Mouse (Mus musculus) ovary, postnatal 14 days (tissue): ENCODE results near the gene Ccdc85b.

ENCODE experiments used
- DNase-seq: peaks from one replicate; pipeline ENCODE4 v3.0.0; 2022; ENCODE audit warnings: low spot score

Gene Ccdc85b

GRCm38 (mm10) chr19:5455568-5455967 is 2.1 kb downstream of the Ccdc85b start:
- DNase-seq: no peak

GRCm38 (mm10) chr19:5455037-5455436 is 2.7 kb downstream of the Ccdc85b start:
- DNase-seq: no peak

GRCm38 (mm10) chr19:5451766-5452165 is 5.9 kb downstream of the Ccdc85b start:
- no peak for DNase-seq

GRCm38 (mm10) chr19:5449673-5450072 is 8.0 kb downstream of the Ccdc85b start:
- DNase-seq: no peak

- DNase-seq: no peak
Observed at GRCm38 (mm10) chr19:5448354-5449150, 9.1 kb downstream of the Ccdc85b start.

GRCm38 (mm10) chr19:5447515-5448353 is 10.0 kb downstream of the Ccdc85b start, which contains the start of gene Fosl1:
TSS of gene Fosl1 (plus strand) at chr19:5447547.
- peak; percentile 63 for DNase-seq

GRCm38 (mm10) chr19:5445747-5446146 is 11.9 kb downstream of the Ccdc85b start:
- DNase-seq: no peak

GRCm38 (mm10) chr19:5444954-5445353 is 12.7 kb downstream of the Ccdc85b start:
- no peak for DNase-seq

GRCm38 (mm10) chr19:5444371-5444908 is 13.3 kb downstream of the Ccdc85b start:
- DNase-seq: no peak

- no peak for DNase-seq
Observed at GRCm38 (mm10) chr19:5433951-5434350, 23.7 kb downstream of the Ccdc85b start.

- peak; percentile 44 for DNase-seq
Observed at GRCm38 (mm10) chr19:5432992-5433852, 24.5 kb downstream of the Ccdc85b start.

GRCm38 (mm10) chr19:5431911-5432464 is 25.7 kb downstream of the Ccdc85b start:
- no peak for DNase-seq

- DNase-seq: no peak
Observed at GRCm38 (mm10) chr19:5430408-5430807, 27.3 kb downstream of the Ccdc85b start.

- DNase-seq: no peak
Observed at GRCm38 (mm10) chr19:5429806-5430205, 27.9 kb downstream of the Ccdc85b start.

GRCm38 (mm10) chr19:5429219-5429618 is 28.5 kb downstream of the Ccdc85b start:
- DNase-seq: no peak

- DNase-seq: no peak
Observed at GRCm38 (mm10) chr19:5428083-5428482, 29.6 kb downstream of the Ccdc85b start.

- DNase-seq: no peak
Observed at GRCm38 (mm10) chr19:5426640-5427290, 30.9 kb downstream of the Ccdc85b start.

GRCm38 (mm10) chr19:5425906-5426565 is 31.7 kb downstream of the Ccdc85b start:
- DNase-seq: no peak

GRCm38 (mm10) chr19:5424782-5425741 is 32.6 kb downstream of the Ccdc85b start, which contains the start of the genes Drap1 and AI837181:
TSS of gene Drap1 (minus strand) at chr19:5424979.
TSS of gene AI837181 (plus strand) at chr19:5425144.
- DNase-seq: peak; percentile 92
